Mouse (Mus musculus) cerebellum, adult (tissue): ENCODE data around the gene Zfp704.
A peak's percentile ranks its signal among the peaks of the same experiment; 100 is the strongest.

Experiments used
- ATAC-seq: cut with Nextera tagmentation; 2 replicates; pipeline ENCODE4 v1.9.2; 2017; ENCODE audit warnings: mild to moderate bottlenecking, moderate library complexity, mixed read lengths; ENCODE audit not compliant: insufficient number of reproducible peaks, low FRiP score, low TSS enrichment

Zfp704 gene

DNA sequence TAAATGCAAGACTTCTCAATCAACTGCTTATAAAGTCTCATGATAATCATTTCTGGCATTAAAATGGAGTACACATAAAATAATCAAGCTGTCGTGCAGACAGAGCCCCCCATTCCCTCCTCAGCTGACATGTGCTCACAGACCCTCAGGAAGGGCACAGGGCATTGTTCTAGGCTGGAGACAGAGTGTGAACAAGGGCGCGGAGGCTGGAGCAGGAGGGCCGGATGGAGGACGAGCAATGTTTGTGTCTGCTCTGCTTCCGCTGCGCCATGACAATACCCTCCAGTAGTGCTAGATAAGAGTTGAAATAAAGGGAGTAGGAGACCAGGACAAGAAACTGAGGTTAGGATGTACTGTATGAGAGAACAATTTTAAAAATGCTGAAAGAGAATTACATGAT, 46.3 kb downstream of the Zfp704 start:
- ATAC-seq, result no peak

DNA sequence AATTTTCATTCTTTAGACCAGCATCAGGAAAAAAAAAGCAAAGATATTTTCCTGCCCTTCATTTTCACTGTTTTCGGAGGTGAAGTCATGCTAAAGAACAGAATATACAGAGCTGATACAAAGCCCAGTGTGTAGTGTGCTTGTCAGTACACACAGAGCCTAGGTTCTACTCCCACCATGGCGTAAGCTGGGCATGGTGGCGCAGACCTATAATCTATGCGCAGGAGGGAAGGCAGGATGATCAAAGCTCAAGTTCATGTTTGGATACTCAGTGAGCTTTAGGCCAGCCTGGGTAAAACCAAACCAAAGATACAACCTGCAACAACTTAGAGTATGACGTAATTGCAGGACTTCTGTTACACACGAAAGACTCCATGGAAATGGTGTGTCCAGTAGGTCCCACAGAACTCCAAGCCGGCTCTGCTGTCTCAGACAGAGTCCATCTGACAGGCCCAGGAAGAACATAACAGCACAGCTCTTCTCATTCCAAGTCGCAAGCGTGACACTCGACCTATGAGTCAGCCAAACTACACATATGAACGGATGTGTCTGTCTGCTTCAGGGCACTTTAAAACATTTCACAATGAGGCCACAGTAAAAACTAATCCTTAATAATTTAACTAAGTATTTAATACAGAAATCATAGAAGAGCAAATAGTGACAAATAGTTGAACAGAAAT, 47.1 kb downstream of the Zfp704 start:
- ATAC-seq, result no peak

DNA sequence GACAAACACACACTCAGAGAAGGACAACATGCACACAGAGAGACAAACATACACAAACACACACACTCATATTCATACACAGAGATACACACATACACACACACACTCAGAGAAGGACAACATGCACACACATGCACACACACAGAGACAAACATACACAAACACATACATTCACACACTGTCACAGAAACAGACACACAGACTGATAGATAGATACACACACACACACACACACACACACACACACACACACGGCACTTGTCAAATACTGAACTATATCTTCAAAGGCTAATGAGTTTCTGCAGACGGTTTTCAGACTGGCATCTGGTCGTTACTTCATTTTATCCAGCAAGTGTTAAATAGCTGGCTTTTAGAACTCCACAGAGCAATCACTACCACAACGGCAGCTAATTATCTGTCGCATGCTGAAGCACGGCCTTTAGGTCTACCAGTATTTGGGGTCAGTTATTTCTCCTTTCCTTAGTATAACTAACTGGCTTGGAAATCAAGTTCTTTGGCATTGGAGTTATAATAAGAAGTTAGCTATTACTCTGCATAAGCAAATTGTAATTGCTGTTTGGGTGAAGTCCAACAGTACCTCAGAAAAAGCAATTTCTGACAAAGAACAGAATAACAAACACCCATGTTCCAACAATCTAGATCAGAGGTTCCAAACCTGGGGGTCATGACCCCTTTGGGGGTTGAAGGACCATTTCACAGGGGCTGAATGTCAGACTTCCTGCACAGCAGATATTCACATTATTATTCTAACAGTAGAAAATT, 51.9 kb downstream of the Zfp704 start:
- ATAC-seq, result no peak

DNA sequence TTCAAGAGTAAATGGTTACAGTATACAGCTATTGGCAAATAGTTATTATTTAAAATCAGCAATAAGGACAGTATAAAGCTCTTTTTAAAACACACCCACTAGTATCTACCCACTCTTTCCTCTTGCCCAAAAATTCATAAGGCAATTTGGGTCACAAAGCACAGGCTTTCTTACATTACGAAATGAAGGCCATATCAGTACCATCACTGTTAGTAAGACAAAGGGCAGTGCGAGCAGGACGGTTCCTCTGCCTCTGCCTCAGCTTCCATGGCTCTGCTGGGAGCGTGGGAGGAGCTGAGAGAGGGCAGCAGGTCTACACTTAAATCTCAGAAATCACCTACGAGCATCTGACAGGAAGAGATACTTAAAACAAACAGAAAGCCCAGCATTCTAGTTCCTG, 53.7 kb downstream of the Zfp704 start:
- ATAC-seq, result no peak

GRCm38 (mm10) chr3:9554916-9555315, 55.0 kb downstream of the Zfp704 start:
- ATAC-seq, result no peak

GRCm38 (mm10) chr3:9552332-9552731, 57.6 kb downstream of the Zfp704 start:
- ATAC-seq, result no peak

DNA sequence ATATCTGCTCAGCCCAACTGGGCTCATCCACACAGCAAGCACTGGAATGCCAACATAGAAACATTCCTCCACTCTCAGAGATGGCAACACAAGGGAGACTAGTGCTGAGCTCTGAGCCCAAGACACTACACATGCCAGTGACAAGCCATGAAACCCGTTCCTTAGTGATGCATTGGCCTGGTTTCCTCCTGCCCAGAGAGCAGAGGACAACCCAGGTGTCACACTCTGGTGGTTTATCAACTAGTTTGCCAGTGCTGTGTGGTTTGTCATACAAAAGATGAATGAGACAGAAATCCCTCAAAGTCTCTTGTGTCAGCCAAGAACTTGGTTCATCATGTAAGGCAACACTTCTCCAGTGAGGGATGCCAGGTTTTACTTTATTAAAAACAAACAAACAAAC, 59.0 kb downstream of the Zfp704 start:
- no peak for ATAC-seq

- no peak for ATAC-seq
These were observed 60.1 kb downstream of the Zfp704 start for GRCm38 (mm10) chr3:9549815-9550214.

- no peak for ATAC-seq
These were observed 61.7 kb downstream of the Zfp704 start for GRCm38 (mm10) chr3:9548188-9548587.

GRCm38 (mm10) chr3:9546882-9547620, 62.8 kb downstream of the Zfp704 start:
- ATAC-seq, result no peak

- ATAC-seq, result no peak
These were observed 65.5 kb downstream of the Zfp704 start for GRCm38 (mm10) chr3:9544421-9544820.

DNA sequence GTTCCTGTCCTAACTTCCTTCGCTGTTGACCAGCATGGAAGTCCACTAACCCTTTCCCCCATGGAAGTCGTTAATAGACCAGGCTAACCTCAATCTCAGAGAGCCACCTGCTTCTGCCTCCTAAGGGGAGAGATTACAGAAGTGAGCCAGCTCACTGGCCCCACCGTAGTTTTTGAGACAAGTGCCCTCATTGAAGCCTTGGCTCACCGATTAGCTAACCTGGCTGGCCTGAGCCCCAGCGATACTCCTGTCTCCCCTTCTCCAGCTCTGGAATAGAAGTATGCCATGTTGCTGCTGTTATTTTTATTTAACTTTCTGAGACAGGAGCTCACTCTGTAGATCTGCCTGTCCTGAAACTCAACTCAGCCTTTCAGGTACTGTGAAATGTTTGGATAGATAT, 66.0 kb downstream of the Zfp704 start:
- ATAC-seq, result no peak; the same call in 1 of the 2 replicates

- ATAC-seq, result no peak
These were observed 66.4 kb downstream of the Zfp704 start for GRCm38 (mm10) chr3:9543463-9543862.

GRCm38 (mm10) chr3:9541561-9541960, 68.3 kb downstream of the Zfp704 start:
- no peak for ATAC-seq

DNA sequence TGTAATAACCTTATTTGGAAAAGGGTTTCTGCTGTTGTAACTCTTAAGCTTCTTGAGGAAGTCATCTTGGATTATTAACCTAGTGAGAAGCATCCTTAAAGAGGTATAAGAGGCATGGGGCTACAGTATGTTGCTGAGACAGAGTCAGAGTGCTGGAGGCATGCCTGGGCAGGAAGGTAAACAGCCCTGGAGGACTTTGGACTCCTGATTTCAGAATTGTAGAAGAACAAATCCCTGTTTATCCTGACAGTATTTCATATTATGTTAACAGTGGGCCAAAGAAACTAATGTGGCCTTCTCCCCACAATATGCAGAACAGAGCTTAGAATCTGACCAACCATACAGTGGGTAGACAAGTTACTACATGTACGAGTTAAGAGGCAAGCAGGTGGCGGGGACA, 71.4 kb downstream of the Zfp704 start:
- no peak for ATAC-seq

DNA sequence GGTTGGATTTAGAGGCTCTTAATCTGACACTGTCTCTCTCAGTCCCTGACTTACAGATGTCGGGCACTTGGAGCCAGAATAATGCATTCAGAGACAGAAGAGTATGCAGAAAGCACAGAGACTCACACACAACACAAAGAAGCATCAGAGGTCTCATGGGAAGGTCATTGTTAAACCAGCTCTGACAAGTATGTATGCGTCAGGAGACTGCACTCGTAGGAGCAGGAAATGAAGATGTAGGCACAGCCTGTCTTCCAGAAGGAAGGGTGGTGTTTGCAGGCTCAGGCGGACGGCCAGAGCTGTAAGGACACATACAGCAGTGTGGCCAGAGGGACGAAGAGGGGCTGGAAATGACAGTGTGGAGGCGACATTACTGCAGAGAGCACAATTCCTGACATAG, 72.0 kb downstream of the Zfp704 start:
- ATAC-seq, result no peak

DNA sequence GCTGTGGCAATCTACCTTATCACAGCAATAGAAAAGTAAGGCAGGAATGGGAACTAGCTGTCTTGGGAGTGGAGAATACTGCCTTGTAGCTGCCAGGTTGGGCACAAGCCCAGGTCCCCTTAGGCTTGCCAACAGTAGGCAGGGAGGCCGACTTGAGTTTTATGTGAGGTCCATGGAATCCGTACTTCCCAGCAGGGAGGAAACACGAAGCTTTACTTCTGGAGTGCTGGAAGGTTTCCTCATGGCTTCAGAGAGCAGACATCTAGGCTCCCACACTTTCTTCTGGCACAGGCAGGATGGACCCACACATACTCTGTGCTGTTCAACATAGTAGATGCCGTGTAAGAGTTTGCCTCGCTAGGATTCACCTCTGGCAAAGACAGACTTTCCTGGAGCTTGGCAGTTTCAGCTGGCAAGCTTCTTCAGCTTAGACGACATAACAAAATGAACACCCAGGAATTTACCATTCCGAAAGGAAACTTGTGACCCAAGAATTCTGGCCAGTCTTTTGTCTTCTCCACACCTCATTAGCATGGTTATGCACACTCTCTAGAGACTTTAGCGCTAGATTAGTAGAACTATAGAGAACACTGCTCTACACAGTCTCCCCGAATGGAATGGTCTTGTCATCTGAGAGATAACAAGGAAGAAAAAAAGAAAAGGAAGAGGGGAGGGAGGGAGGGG, 79.6 kb downstream of the Zfp704 start:
- ATAC-seq, result peak; percentile 31; the same call in 1 of the 2 replicates

- no peak for ATAC-seq
These were observed 85.5 kb downstream of the Zfp704 start for GRCm38 (mm10) chr3:9524429-9524828.

DNA sequence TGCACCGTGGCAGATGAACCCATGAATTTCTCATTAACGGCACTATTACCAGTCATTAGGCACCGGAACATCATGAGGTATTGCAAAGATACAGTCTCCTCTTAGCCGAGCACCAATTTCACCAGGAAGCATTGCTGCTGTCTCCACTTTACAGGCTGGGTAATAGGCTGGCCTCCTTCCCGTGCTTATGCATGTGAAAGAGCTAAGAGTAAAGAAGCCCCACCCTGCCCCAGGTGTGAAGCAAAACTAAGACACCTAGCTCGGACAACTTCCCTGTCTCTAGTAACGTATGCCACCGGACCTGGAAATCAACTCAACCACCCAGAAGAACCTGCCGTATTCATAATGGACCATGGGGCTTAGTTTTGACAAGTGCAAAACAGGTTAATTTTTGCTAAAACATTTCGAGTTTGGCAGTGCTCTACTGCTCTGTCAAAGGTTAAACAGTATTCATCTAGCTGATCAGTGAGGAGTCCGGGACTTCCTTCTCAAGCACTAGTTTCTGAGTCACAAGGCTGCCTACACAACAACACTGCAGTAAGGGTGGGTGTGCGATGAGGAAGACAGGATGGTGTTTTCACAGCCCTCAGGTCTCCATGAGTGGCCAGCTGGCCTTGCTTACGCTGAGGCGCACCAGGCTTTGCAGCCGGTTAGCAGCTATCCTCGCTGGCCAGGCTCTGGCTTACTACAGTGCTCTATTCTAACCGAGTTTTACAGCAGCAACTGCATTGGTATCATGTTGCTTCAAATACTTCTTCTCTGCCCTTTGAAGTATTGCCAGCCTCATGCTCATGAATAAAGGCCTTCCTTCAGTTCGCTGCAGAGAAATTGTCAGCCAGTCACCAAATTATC, 86.6 kb downstream of the Zfp704 start:
- ATAC-seq, result no peak

DNA sequence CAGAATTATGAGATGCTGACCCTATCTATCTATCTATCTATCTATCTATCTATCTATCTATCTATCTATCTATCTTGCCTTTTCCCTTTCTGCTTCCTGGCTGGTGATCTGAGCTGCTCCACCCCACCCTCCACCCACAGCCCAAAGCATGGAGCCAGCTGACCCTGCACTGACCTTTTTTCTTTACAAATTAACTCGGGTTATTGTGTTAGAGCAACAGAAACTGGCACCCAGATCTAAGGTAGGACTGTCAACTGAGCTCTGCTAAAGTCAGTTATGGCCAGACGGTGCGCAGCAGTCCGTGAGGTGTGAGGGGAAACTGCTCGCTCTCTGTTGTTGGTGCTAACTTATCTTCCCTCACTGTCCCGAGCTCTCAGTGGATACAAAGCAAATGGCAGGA, 87.9 kb downstream of the Zfp704 start:
- no peak for ATAC-seq
